Mouse (Mus musculus): ENCODE results near the gene Plcl1. TPM values are rescaled to one million over a fixed set of nuclear protein-coding genes. Genes with fewer than 3 reads are reported as not detected.
A peak's percentile ranks its signal among the peaks of the same experiment; 100 is the strongest.

Plcl1 gene
- polyA plus RNA-seq, 1 experiment from 2014 or later: 4.1 TPM

DNA sequence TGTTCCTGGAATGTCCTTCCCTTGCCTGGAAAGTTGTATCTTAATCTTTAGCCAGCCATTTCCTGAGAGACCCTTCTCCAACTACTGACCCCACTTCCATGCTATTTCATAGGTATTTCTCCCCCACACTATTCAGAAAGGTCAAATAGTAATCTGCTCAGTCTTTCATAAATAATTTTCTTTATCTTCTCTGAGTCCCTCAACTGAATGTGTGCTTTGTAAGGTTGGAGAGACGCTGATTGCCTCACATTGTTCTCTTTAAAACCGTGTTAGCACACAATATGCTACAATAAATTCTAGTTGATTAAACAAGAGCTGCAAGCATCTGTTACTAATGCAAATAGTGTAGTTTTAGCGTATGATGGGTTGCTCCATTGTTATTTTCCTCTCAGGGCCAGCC lies 300.0 kb downstream of the Plcl1 start:
- Histone ChIP-seq H3K9me3 (replicated peaks) (no peaks in the 10 kb centered on the region), H3K4me2 (no peak overlapping the region), H3K4me3 (replicated peaks) (no peak overlapping the region), H3K27ac (replicated peaks) (no peak overlapping the region), H3K27me3 (replicated peaks) (no peaks in the 10 kb centered on the region), H3K4me1 (peaks cover 11% of the 10 kb centered on the region; the same call in 1 of the 2 replicates), H3K36me3 (no peaks in the 10 kb centered on the region), H3K9ac (replicated peaks) (no peak overlapping the region)
- ATAC-seq (ENCODE audit: low FRiP score): no peak
- WGBS: 19% methylated on average over 3 of the region's 3 CpGs

DNA sequence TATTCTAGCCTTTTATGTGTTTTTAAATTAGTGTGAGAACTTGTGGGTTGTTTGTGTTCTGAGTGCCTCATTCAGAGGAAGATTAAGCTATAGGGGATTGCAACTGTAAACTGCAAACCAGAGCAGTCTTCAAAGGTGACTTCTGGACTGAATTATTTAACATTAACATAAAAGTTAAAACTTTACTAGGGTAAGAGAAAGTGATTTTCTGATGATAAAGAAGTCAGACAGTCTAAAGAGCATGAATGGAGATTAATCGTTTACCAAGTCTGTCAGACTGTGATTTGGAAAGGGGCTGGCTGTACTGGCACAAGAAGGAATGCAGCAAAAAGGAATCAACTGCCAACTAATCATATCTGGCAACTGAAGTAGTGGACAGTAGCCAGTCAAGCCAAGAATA lies 301.2 kb downstream of the Plcl1 start:
- Histone ChIP-seq H3K4me1 (peaks cover 10% of the 10 kb centered on the region; the same call in 1 of the 2 replicates), H3K4me2 (no peak overlapping the region), H3K4me3 (replicated peaks) (no peak overlapping the region), H3K9ac (replicated peaks) (no peak overlapping the region), H3K27me3 (replicated peaks) (no peaks in the 10 kb centered on the region), H3K36me3 (no peaks in the 10 kb centered on the region), H3K9me3 (replicated peaks) (no peaks in the 10 kb centered on the region), H3K27ac (replicated peaks) (no peak overlapping the region)
- no peak for ATAC-seq (ENCODE audit: low FRiP score)
- WGBS: 36% methylated on average over 1 of the region's 1 CpGs

DNA sequence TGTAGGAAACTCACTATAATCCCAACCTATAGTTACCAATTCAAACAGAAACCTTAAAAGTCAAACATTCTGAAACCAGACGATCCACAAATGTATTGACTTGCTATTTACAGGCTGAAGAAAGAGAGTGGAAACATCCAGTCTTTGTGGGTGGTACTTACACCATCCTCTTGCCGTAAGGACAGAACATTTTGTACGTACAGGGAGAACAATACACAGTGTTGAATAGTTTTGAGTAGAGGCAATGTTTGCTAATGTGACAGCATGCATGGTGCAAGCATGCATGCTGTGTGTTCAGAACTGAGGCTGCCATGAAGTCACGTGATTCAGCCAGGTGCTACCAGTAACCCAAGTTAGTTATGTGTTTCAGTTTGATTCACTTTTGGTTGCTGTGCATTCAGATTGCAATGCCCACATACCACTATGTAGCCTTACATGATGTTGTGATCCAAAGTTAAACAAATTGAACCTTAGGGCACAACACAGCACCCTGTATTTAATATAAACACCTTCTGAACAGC lies 311.6 kb downstream of the Plcl1 start:
- H3K27ac ChIP-seq (replicated peaks): no peak overlapping the region
- no peaks in the 10 kb centered on the region for H3K36me3 ChIP-seq
- no peak overlapping the region for H3K4me3 ChIP-seq (replicated peaks)
- H3K4me1 ChIP-seq: no peaks in the 10 kb centered on the region
- no peaks in the 10 kb centered on the region for H3K9me3 ChIP-seq (replicated peaks)
- H3K27me3 ChIP-seq (replicated peaks): no peaks in the 10 kb centered on the region
- no peak overlapping the region for H3K9ac ChIP-seq (replicated peaks)
- WGBS: 82% methylated on average over 4 of the region's 4 CpGs
- ATAC-seq (ENCODE audit: low FRiP score): no peak
- no peak overlapping the region for H3K4me2 ChIP-seq

DNA sequence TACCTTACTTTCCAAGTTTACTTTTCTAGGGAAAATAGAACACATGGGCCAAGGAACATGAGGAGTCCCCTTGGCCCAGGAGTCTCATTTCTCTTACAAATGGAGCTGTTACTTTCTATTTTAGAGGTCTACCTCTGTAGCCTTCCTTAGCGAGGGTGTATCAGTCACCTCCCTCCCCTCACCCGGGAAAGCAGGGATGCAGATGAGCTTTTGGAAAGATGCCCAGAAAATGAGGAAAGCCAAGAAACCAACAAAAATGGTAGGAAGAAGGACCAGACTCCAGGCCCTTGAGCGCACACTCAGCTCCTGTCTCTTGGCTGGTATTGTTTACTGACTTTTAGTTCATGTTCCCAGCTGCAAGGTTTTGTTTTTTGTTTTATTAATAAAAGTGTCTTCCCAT lies 319.7 kb downstream of the Plcl1 start:
- no peak overlapping the region for H3K27ac ChIP-seq (replicated peaks)
- H3K4me1 ChIP-seq: no peaks in the 10 kb centered on the region
- H3K4me2 ChIP-seq: no peak overlapping the region
- no peaks in the 10 kb centered on the region for H3K27me3 ChIP-seq (replicated peaks)
- no peak overlapping the region for H3K4me3 ChIP-seq (replicated peaks)
- H3K9me3 ChIP-seq (replicated peaks): 0 out of 2 replicates have a peak, but pooled peaks cover 3% of the 10 kb centered on the region
- no peak for ATAC-seq (ENCODE audit: low FRiP score)
- WGBS: 55% methylated on average over 3 of the region's 3 CpGs
- H3K36me3 ChIP-seq: no peaks in the 10 kb centered on the region
- no peak overlapping the region for H3K9ac ChIP-seq (replicated peaks)

DNA sequence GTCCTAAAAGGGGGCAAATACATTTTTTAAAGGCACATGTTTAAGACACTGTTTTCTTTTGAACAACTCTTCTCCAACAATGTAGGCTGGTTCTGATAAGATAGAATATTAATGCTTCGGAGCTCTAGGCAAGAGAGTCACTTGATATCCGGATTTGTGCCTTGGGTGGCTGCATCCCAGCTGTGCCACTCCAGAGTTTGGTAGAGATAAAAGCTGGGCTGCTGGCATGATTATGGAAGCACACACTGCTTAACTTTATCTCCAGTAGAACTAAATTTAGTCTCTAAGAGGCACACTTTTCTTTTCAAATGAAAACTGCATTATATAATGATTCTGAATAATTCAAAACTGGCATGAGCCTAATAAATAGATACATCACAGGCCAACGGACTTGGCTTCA lies 323.6 kb downstream of the Plcl1 start:
- H3K36me3 ChIP-seq: no peaks in the 10 kb centered on the region
- no peak for ATAC-seq (ENCODE audit: low FRiP score)
- no peak overlapping the region for H3K4me3 ChIP-seq (replicated peaks)
- H3K9me3 ChIP-seq (replicated peaks): 0 out of 2 replicates have a peak, but pooled peaks cover 3% of the 10 kb centered on the region
- H3K4me2 ChIP-seq: no peak overlapping the region
- no peaks in the 10 kb centered on the region for H3K27me3 ChIP-seq (replicated peaks)
- H3K27ac ChIP-seq (replicated peaks): no peak overlapping the region
- WGBS: 92% methylated on average over 3 of the region's 3 CpGs
- no peaks in the 10 kb centered on the region for H3K4me1 ChIP-seq
- H3K9ac ChIP-seq (replicated peaks): no peak overlapping the region

DNA sequence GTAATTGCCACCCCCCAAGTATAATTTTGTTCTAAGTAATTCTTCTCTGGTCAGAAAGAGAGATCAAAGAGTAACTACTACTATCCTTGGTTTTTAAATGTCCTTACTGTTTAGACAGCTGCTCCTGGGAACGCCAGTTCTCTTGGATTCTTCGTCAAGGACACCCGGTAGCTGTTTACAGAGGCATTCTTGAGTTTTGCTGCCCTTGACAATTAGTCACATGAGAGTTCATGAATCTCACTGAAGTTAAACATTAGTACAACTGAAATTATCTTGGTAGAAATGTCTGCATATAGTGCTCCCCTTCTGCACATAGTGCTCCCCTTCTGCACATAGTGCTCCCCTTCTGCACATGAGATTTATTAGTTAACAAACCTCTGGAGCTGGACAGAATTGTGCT lies 327.2 kb downstream of the Plcl1 start:
- 0 out of 2 replicates have a peak, but pooled peaks cover 3% of the 10 kb centered on the region for H3K9me3 ChIP-seq (replicated peaks)
- H3K27me3 ChIP-seq (replicated peaks): no peaks in the 10 kb centered on the region
- H3K9ac ChIP-seq (replicated peaks): no peak overlapping the region
- 73% methylated on average over 3 of the region's 3 CpGs for WGBS
- no peaks in the 10 kb centered on the region for H3K4me1 ChIP-seq
- ATAC-seq (ENCODE audit: low FRiP score): no peak
- no peak overlapping the region for H3K27ac ChIP-seq (replicated peaks)
- no peak overlapping the region for H3K4me2 ChIP-seq
- H3K4me3 ChIP-seq (replicated peaks): no peak overlapping the region
- no peaks in the 10 kb centered on the region for H3K36me3 ChIP-seq

DNA sequence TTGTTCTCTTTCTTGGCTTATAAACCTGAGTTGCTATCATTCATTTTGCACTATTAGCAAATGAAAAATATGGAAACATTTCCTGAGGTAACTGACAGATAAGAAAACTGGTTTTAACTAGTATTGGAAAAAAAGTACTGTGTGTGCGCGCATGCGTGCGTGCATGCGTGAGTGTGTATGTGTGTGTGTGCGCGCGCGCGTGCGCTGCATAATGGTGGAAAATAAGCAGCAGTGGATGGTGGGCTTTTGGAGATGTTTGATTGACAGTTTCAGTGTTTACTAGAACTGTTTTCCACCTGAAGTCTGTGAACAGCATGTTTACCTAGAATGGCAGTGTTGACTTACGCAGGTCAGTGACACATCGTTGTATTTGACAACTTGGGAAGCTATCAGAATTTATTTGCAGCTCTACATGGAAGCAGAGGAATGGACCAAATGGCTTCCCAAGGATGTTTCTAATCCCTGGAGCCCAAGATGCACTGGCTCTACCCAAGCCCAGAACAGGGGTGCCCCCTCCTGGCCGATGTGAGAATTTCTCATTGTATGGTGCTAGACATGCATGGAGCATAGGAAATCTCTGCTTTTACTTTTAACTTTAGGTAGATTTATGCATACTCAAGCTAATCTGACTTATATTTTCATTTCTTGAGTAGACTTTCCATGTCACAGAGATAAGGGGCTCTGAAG lies 330.5 kb downstream of the Plcl1 start:
- Histone ChIP-seq H3K27me3 (replicated peaks) (no peaks in the 10 kb centered on the region), H3K4me2 (no peak overlapping the region), H3K9me3 (replicated peaks) (no peaks in the 10 kb centered on the region), H3K4me1 (no peaks in the 10 kb centered on the region), H3K27ac (replicated peaks) (no peak overlapping the region), H3K4me3 (replicated peaks) (no peak overlapping the region), H3K9ac (replicated peaks) (no peak overlapping the region), H3K36me3 (no peaks in the 10 kb centered on the region)
- WGBS: 85% methylated on average over 14 of the region's 14 CpGs
- peak; percentile 70; the same call in 1 of the 2 replicates for ATAC-seq (ENCODE audit: low FRiP score)

DNA sequence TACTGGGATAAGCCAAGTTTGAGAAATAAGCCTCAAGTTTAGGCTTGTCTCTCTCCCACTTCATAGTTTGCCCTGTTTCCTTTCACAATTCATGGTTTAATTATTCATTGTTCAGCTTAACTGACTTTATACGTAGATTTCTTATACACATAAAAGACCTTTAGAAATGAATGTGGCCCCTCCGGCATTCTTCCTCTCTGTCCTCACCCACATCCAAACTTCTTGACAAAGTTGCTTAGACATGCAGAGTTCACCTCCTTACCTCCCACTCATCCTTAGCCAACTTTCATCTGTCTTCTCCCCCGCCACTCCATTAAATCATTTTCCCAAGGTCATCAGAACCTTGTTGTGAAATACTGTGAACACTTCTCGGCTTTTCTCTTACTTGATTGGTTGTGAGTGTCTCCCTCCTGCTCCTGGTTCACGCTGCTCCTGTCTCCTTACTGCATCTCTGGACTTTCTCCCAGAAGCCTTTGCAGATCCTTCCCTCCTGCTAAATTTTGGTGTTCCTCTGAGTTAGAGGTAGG lies 331.1 kb downstream of the Plcl1 start:
- Histone ChIP-seq H3K4me1 (no peaks in the 10 kb centered on the region), H3K4me3 (replicated peaks) (no peak overlapping the region), H3K27me3 (replicated peaks) (no peaks in the 10 kb centered on the region), H3K4me2 (no peak overlapping the region), H3K9ac (replicated peaks) (no peak overlapping the region), H3K36me3 (no peaks in the 10 kb centered on the region), H3K9me3 (replicated peaks) (no peaks in the 10 kb centered on the region), H3K27ac (replicated peaks) (no peak overlapping the region)
- no peak for ATAC-seq (ENCODE audit: low FRiP score)
- WGBS: 66% methylated on average over 5 of the region's 5 CpGs

DNA sequence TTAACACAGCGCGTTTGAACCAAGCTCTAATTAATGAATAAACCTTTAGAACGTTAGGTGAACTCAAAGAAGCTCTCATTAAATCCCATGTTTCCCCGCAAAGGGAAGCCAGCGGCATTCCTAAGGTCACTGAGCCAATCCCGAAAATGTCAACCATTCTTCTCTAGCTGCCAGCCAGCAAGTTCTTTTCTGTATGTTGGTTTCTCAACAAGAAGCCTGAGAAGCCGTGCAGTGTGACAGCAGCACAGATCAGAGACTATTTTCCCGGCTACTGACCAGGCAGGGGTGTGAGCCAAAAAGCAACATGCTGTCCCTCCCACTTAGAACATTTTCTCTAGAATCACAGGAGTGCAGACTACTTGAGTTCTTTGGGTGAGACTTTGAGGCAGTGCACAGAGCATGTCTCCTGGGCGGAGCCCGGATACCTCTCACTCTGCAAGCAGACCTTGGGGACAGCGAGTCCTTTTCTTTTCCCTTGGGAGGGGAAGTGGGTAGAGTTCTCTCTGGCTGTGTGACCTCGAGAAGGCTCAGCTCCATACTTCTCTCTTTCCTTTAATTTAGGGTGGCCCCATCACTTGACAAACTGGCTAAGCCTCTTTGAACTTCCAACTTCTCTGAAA lies 333.1 kb downstream of the Plcl1 start:
- no peaks in the 10 kb centered on the region for H3K9me3 ChIP-seq (replicated peaks)
- no peak overlapping the region for H3K4me2 ChIP-seq
- H3K9ac ChIP-seq (replicated peaks): no peak overlapping the region
- H3K27ac ChIP-seq (replicated peaks): no peak overlapping the region
- no peaks in the 10 kb centered on the region for H3K27me3 ChIP-seq (replicated peaks)
- no peaks in the 10 kb centered on the region for H3K4me1 ChIP-seq
- H3K4me3 ChIP-seq (replicated peaks): no peak overlapping the region
- ATAC-seq (ENCODE audit: low FRiP score): no peak
- WGBS: 77% methylated on average over 12 of the region's 12 CpGs
- H3K36me3 ChIP-seq: no peaks in the 10 kb centered on the region

DNA sequence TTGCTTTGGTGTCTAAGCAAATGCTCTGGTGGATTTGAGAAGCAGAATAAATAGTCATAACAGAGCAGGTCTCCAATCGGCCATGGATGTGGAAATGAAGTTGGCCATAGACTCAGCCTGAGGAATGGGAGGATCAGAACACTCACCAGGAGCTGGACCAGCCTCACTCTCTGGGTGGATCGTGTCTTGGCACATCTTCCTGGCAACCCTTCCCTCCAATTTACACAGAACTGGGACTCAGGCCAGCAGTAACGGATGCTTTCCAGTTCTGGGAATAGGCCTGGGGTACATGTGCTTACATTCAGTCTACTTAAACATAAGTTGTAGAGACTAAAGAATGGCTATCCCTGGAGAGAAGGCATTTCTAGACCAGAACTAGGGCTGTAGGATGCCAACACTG lies 336.2 kb downstream of the Plcl1 start:
- peak; percentile 41; the same call in 1 of the 2 replicates for ATAC-seq (ENCODE audit: low FRiP score)
- Histone ChIP-seq H3K9ac (replicated peaks) (no peak overlapping the region), H3K36me3 (no peaks in the 10 kb centered on the region), H3K27me3 (replicated peaks) (no peaks in the 10 kb centered on the region), H3K9me3 (replicated peaks) (no peaks in the 10 kb centered on the region), H3K4me2 (no peak overlapping the region), H3K27ac (replicated peaks) (no peak overlapping the region), H3K4me1 (no peaks in the 10 kb centered on the region), H3K4me3 (replicated peaks) (no peak overlapping the region)
- 57% methylated on average over 3 of the region's 3 CpGs for WGBS

DNA sequence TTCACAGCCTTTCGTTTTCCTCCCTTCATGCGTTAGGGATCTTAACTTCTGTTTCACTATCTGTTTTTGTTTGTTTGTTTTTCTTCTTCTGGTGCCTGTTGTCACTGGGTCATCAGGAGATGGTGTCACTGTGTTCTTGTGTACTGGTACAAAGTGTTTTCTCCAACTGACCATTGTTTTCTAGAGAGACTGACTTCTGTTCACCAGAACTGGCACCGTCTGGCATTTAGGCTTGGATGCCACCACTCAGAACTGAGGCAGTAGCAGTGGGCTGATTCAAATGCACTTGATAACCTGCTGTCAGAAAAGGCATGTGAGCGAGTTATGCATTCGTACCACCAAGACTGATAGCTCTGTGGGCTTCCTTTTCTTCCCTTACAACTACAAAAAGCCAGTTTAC lies 342.8 kb downstream of the Plcl1 start:
- no peak overlapping the region for H3K9ac ChIP-seq (replicated peaks)
- H3K4me1 ChIP-seq: no peaks in the 10 kb centered on the region
- 64% methylated on average over 5 of the region's 5 CpGs for WGBS
- H3K4me2 ChIP-seq: no peak overlapping the region
- no peak overlapping the region for H3K27ac ChIP-seq (replicated peaks)
- H3K36me3 ChIP-seq: no peaks in the 10 kb centered on the region
- H3K4me3 ChIP-seq (replicated peaks): no peak overlapping the region
- no peaks in the 10 kb centered on the region for H3K27me3 ChIP-seq (replicated peaks)
- ATAC-seq (ENCODE audit: low FRiP score): no peak
- no peaks in the 10 kb centered on the region for H3K9me3 ChIP-seq (replicated peaks)

DNA sequence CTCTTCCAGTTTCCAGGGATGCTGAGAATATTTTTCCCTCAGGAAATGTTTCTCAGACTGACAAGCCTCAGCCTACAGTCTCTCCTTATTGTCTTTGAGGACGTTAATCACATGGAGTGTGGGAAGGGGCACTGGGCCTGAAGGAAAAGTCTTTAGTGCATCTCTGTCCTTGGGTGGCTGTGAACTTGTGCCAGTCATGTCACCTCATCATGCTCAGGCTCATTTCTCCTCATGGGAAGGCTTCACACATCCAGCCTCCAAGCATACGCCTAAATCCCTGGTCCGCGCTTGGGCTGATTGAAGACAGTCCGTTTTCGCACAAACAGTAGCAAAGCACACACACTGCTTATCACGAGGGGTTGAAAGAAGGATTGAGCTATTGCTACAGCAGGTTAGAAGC lies 344.0 kb downstream of the Plcl1 start:
- H3K27me3 ChIP-seq (replicated peaks): no peaks in the 10 kb centered on the region
- H3K4me1 ChIP-seq: no peaks in the 10 kb centered on the region
- H3K9ac ChIP-seq (replicated peaks): no peak overlapping the region
- H3K4me3 ChIP-seq (replicated peaks): no peak overlapping the region
- no peak for ATAC-seq (ENCODE audit: low FRiP score)
- H3K27ac ChIP-seq (replicated peaks): no peak overlapping the region
- no peaks in the 10 kb centered on the region for H3K9me3 ChIP-seq (replicated peaks)
- no peaks in the 10 kb centered on the region for H3K36me3 ChIP-seq
- 83% methylated on average over 7 of the region's 7 CpGs for WGBS
- no peak overlapping the region for H3K4me2 ChIP-seq

All from neural tube, embryonic 15.5 days (tissue).